Mouse (Mus musculus): ENCODE measurements at regions not wholly inside any gene's neighbourhood (a gene's known extent, or its start where the extent isn't known, plus 50 kb on each side); places are given as distances from the start of the nearest gene placed in this dataset. TPM values are rescaled to one million over a fixed set of nuclear protein-coding genes. Genes with fewer than 3 reads are reported as not detected.

GRCm38 (mm10) chr6:73365306-73365705 is 104.2 kb downstream of the 4931417E11Rik start:
- peaks cover 22% of the 10 kb centered on the region for H3K27me3 ChIP-seq (replicated peaks; ENCODE audit: low read depth, poor library complexity, severe bottlenecking)
- H3K27ac ChIP-seq (replicated peaks) = no peak overlapping the region
- no peak for DNase-seq (ENCODE audit: low spot score)
- no peak overlapping the region for H3K4me3 ChIP-seq
- H3K4me1 ChIP-seq = peaks cover 6% of the 10 kb centered on the region
- no peaks in the 10 kb centered on the region for H3K9me3 ChIP-seq
- no peaks in the 10 kb centered on the region for H3K36me3 ChIP-seq (replicated peaks)
- 89% methylated on average over 9 of the region's 9 CpGs for WGBS

GRCm38 (mm10) chr6:73334995-73335394 is 86.8 kb downstream of the Suclg1 start:
- no peak overlapping the region for H3K27ac ChIP-seq (replicated peaks)
- no peaks in the 10 kb centered on the region for H3K36me3 ChIP-seq (replicated peaks)
- H3K4me3 ChIP-seq = no peak overlapping the region
- 62% methylated on average over 6 of the region's 6 CpGs for WGBS
- no peaks in the 10 kb centered on the region for H3K9me3 ChIP-seq
- H3K27me3 ChIP-seq (replicated peaks; ENCODE audit: low read depth, poor library complexity, severe bottlenecking) = no peaks in the 10 kb centered on the region
- no peaks in the 10 kb centered on the region for H3K4me1 ChIP-seq
- DNase-seq (ENCODE audit: low spot score) = no peak

- no peak for DNase-seq (ENCODE audit: low spot score)
- WGBS = 91% methylated on average over 11 of the region's 11 CpGs
- Histone ChIP-seq H3K4me1 (no peaks in the 10 kb centered on the region), H3K4me3 (no peak overlapping the region), H3K27ac (replicated peaks) (no peak overlapping the region), H3K9me3 (no peaks in the 10 kb centered on the region), H3K36me3 (replicated peaks) (no peaks in the 10 kb centered on the region), H3K27me3 (replicated peaks; ENCODE audit: low read depth, poor library complexity, severe bottlenecking) (no peaks in the 10 kb centered on the region)
These were observed 81.5 kb downstream of the Suclg1 start for GRCm38 (mm10) chr6:73329666-73330065.

Small RNAs in the stretch of these regions (microRNA-seq; reads per million reads assigned to microRNA genes)
- not detected for gene Gm24370

Data from embryonic facial prominence, embryonic 10.5 days (tissue).